Mouse (Mus musculus): ENCODE measurements at regions not wholly inside any gene's neighbourhood (a gene's known extent, or its start where the extent isn't known, plus 50 kb on each side); places are given as distances from the start of the nearest gene placed in this dataset.
"Not testable (repeated sequence)": the region's sequence is repeated elsewhere in the genome, so short reads cannot be mapped to it uniquely, and the experiment has no call there.

- Histone ChIP-seq H3K27ac (no peak overlapping the region), H3K4me1 (no peaks in the 10 kb centered on the region), H3K4me2 (no peak overlapping the region), H3K27me3 (replicated peaks) (no peaks in the 10 kb centered on the region), H3K4me3 (no peak overlapping the region), H3K9ac (no peak overlapping the region), H3K36me3 (no peaks in the 10 kb centered on the region), H3K9me3 (replicated peaks) (no peaks in the 10 kb centered on the region)
- WGBS (ENCODE audit: insufficient replicate concordance): 64% methylated on average over 16 of the region's 16 CpGs
- no peak for ATAC-seq
Observed at GRCm38 (mm10) chr9:41430391-41431343, 269.2 kb upstream of the Ubash3b start.

GRCm38 (mm10) chr9:41429711-41430390 lies 268.4 kb upstream of the Ubash3b start:
- no peak overlapping the region for H3K27ac ChIP-seq
- no peak overlapping the region for H3K9ac ChIP-seq
- H3K4me2 ChIP-seq: no peak overlapping the region
- no peaks in the 10 kb centered on the region for H3K36me3 ChIP-seq
- no peaks in the 10 kb centered on the region for H3K4me1 ChIP-seq
- H3K27me3 ChIP-seq (replicated peaks): no peaks in the 10 kb centered on the region
- no peak for ATAC-seq
- WGBS (ENCODE audit: insufficient replicate concordance): 64% methylated on average over 10 of the region's 10 CpGs
- H3K4me3 ChIP-seq: no peak overlapping the region
- H3K9me3 ChIP-seq (replicated peaks): no peaks in the 10 kb centered on the region

- H3K9ac ChIP-seq: no peak overlapping the region
- H3K27me3 ChIP-seq (replicated peaks): no peaks in the 10 kb centered on the region
- no peaks in the 10 kb centered on the region for H3K36me3 ChIP-seq
- no peak overlapping the region for H3K27ac ChIP-seq
- ATAC-seq: no peak
- H3K4me2 ChIP-seq: no peak overlapping the region
- 63% methylated on average over 4 of the region's 4 CpGs for WGBS (ENCODE audit: insufficient replicate concordance)
- no peaks in the 10 kb centered on the region for H3K4me1 ChIP-seq
- H3K4me3 ChIP-seq: no peak overlapping the region
- H3K9me3 ChIP-seq (replicated peaks): no peaks in the 10 kb centered on the region
Observed at GRCm38 (mm10) chr9:41429236-41429635, 267.7 kb upstream of the Ubash3b start.

- no peak for ATAC-seq
- Histone ChIP-seq H3K4me3 (no peak overlapping the region), H3K27ac (no peak overlapping the region), H3K4me2 (no peak overlapping the region), H3K9ac (no peak overlapping the region), H3K27me3 (replicated peaks) (no peaks in the 10 kb centered on the region), H3K4me1 (no peaks in the 10 kb centered on the region), H3K36me3 (no peaks in the 10 kb centered on the region), H3K9me3 (replicated peaks) (no peaks in the 10 kb centered on the region)
- 59% methylated on average over 7 of the region's 7 CpGs for WGBS (ENCODE audit: insufficient replicate concordance)
Observed at GRCm38 (mm10) chr9:41426698-41427097, 265.2 kb upstream of the Ubash3b start.

- no peak overlapping the region for H3K4me2 ChIP-seq
- no peaks in the 10 kb centered on the region for H3K4me1 ChIP-seq
- H3K9me3 ChIP-seq (replicated peaks): no peaks in the 10 kb centered on the region
- 83% methylated on average over 6 of the region's 6 CpGs for WGBS (ENCODE audit: insufficient replicate concordance)
- no peak overlapping the region for H3K9ac ChIP-seq
- H3K27ac ChIP-seq: no peak overlapping the region
- ATAC-seq: no peak
- H3K4me3 ChIP-seq: no peak overlapping the region
- no peaks in the 10 kb centered on the region for H3K27me3 ChIP-seq (replicated peaks)
- H3K36me3 ChIP-seq: no peaks in the 10 kb centered on the region
Observed at GRCm38 (mm10) chr9:41425225-41425624, 263.7 kb upstream of the Ubash3b start.

GRCm38 (mm10) chr9:41413791-41414190 lies 252.3 kb upstream of the Ubash3b start:
- H3K4me1 ChIP-seq: no peaks in the 10 kb centered on the region
- no peak overlapping the region for H3K27ac ChIP-seq
- no peaks in the 10 kb centered on the region for H3K9me3 ChIP-seq (replicated peaks)
- H3K36me3 ChIP-seq: no peaks in the 10 kb centered on the region
- no peaks in the 10 kb centered on the region for H3K27me3 ChIP-seq (replicated peaks)
- no peak overlapping the region for H3K4me3 ChIP-seq
- 63% methylated on average over 3 of the region's 3 CpGs for WGBS (ENCODE audit: insufficient replicate concordance)
- H3K4me2 ChIP-seq: no peak overlapping the region
- H3K9ac ChIP-seq: no peak overlapping the region
- ATAC-seq: no peak

- not testable (repeated sequence) for H3K27me3 ChIP-seq (replicated peaks); H3K4me3 ChIP-seq; H3K9me3 ChIP-seq (replicated peaks); H3K9ac ChIP-seq; H3K4me2 ChIP-seq; H3K36me3 ChIP-seq; H3K4me1 ChIP-seq; ATAC-seq; H3K27ac ChIP-seq
Observed at GRCm38 (mm10) chr9:41413091-41413490, 251.6 kb upstream of the Ubash3b start.

GRCm38 (mm10) chr9:41412174-41412757 lies 250.8 kb upstream of the Ubash3b start:
- Histone ChIP-seq H3K27me3 (replicated peaks) (no peaks in the 10 kb centered on the region), H3K4me1 (no peaks in the 10 kb centered on the region), H3K9ac (no peak overlapping the region), H3K27ac (no peak overlapping the region), H3K9me3 (replicated peaks) (no peaks in the 10 kb centered on the region), H3K36me3 (no peaks in the 10 kb centered on the region), H3K4me2 (no peak overlapping the region), H3K4me3 (no peak overlapping the region)
- ATAC-seq: no peak
- 34% methylated on average over 5 of the region's 5 CpGs for WGBS (ENCODE audit: insufficient replicate concordance)

- no peak for ATAC-seq
- Histone ChIP-seq H3K9ac (no peak overlapping the region), H3K27ac (no peak overlapping the region), H3K27me3 (replicated peaks) (no peaks in the 10 kb centered on the region), H3K9me3 (replicated peaks) (no peaks in the 10 kb centered on the region), H3K36me3 (no peaks in the 10 kb centered on the region), H3K4me1 (no peaks in the 10 kb centered on the region), H3K4me3 (no peak overlapping the region), H3K4me2 (no peak overlapping the region)
- WGBS (ENCODE audit: insufficient replicate concordance): 25% methylated on average over 2 of the region's 2 CpGs
Observed at GRCm38 (mm10) chr9:41408301-41408700, 246.8 kb upstream of the Ubash3b start.

GRCm38 (mm10) chr9:41407078-41407477 lies 245.6 kb upstream of the Ubash3b start:
- Histone ChIP-seq H3K9ac (no peak overlapping the region), H3K4me3 (no peak overlapping the region), H3K27ac (no peak overlapping the region), H3K36me3 (no peaks in the 10 kb centered on the region), H3K4me2 (no peak overlapping the region), H3K27me3 (replicated peaks) (no peaks in the 10 kb centered on the region), H3K9me3 (replicated peaks) (no peaks in the 10 kb centered on the region), H3K4me1 (no peaks in the 10 kb centered on the region)
- WGBS (ENCODE audit: insufficient replicate concordance): 48% methylated on average over 2 of the region's 2 CpGs
- no peak for ATAC-seq

GRCm38 (mm10) chr9:41402942-41403341 lies 241.4 kb upstream of the Ubash3b start:
- Histone ChIP-seq H3K36me3 (no peaks in the 10 kb centered on the region), H3K27me3 (replicated peaks) (no peaks in the 10 kb centered on the region), H3K27ac (no peak overlapping the region), H3K4me1 (no peaks in the 10 kb centered on the region), H3K9ac (no peak overlapping the region), H3K9me3 (replicated peaks) (no peaks in the 10 kb centered on the region), H3K4me3 (no peak overlapping the region), H3K4me2 (no peak overlapping the region)
- WGBS (ENCODE audit: insufficient replicate concordance): 58% methylated on average over 3 of the region's 3 CpGs
- ATAC-seq: no peak

- Histone ChIP-seq H3K27me3 (replicated peaks) (no peaks in the 10 kb centered on the region), H3K27ac (no peak overlapping the region), H3K4me1 (no peaks in the 10 kb centered on the region), H3K9me3 (replicated peaks) (no peaks in the 10 kb centered on the region), H3K4me2 (no peak overlapping the region), H3K36me3 (no peaks in the 10 kb centered on the region), H3K9ac (no peak overlapping the region), H3K4me3 (no peak overlapping the region)
- 68% methylated on average over 6 of the region's 6 CpGs for whole genome bisulfite sequencing (ENCODE audit: insufficient replicate concordance)
- no peak for ATAC-seq
Observed at GRCm38 (mm10) chr9:41400950-41401349, 239.5 kb upstream of the Ubash3b start.

Data from liver, embryonic 12.5 days (tissue).